9 mouse cellular contexts compared by ENCODE assay signal in the genomic region with DNA sequence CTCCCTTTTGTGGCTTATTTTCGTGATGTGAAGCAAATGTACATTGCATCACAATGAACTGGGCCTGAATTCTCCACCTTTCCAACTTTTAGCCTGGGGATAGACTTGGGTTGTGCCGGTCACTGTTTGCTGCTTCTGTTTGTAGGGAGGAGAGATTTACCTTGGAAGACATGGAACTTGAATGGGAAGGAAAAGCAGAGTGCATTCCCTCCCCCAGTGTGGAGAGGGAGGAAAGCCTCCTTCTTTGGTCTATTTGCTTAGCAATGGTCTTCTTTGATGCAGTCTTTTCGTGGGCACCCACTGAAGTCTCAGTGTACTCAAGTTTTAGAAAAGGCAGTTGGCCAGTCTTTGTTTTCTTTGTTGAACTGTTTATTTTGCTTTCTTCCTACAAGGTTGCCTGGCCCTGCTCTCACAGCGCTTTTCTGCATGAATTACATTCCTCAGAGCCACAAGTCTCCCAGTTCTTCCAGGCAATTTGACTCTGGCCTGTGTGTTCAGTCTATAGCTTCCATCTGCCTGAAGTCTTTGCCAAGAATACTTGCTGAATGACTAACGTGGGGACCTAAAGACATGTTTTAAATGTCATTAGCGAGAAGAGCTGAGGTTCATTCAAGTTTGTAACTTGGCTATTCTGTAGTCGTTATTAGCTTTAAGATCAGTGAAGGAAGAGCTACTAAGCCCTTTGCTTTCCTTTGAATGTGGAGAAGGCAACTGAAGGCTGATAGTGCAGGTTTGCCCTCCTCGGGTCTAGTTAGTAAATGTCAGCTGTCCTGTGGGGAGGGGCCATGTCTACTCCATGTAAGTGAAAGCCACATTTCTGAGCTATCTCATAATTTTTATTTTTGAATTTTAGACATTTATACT.
DNase-seq lines count a peak whose midpoint lies in the region; ATAC-seq and TF ChIP-seq lines count a peak whose summit lies in the region.
"Had no signal": no experiment of that assay in that cellular context is flagged by ENCODE, and none has a peak within 500 bp of the region (broad histone marks: within the 10 kb centered on the region; RNA-seq: fewer than 3 reads in every experiment).

No protein-coding gene starts in this region.

- ATAC-seq in stomach, embryonic 16.5 days (ENCODE audit: insufficient read depth, low FRiP score): 0 out of 2 replicates have a peak, but pooled peaks have one; percentile 50
- no peak for ATAC-seq in stomach, postnatal 0 days (ENCODE audit: low FRiP score, low TSS enrichment)
- peak; percentile 78 for ATAC-seq in embryonic facial prominence, embryonic 15.5 days (ENCODE audit: insufficient number of reproducible peaks, low FRiP score, low TSS enrichment, low read depth)
- ATAC-seq in limb, embryonic 15.5 days (ENCODE audit: insufficient number of reproducible peaks, low FRiP score, low TSS enrichment, low read depth): no peak
- ATAC-seq: inflammation-experienced regulatory T-cells, adult 6 months had no signal

- 30% methylated on average over 8 of the region's 8 CpGs for WGBS in stomach, embryonic 16.5 days
- WGBS in stomach, postnatal 0 days: 23% methylated on average over 8 of the region's 8 CpGs
- WGBS in embryonic facial prominence, embryonic 15.5 days: 21% methylated on average over 8 of the region's 8 CpGs
- WGBS in limb, embryonic 15.5 days: 29% methylated on average over 8 of the region's 8 CpGs

- peaks cover 3% of the 10 kb centered on the region; the same call in 1 of the 2 replicates for H3K4me1 ChIP-seq in stomach, embryonic 16.5 days (ENCODE audit: control insufficient read depth, insufficient read depth, low read length)
- H3K4me1 ChIP-seq in stomach, postnatal 0 days (replicated peaks; ENCODE audit: control insufficient read depth, insufficient read depth): no peaks in the 10 kb centered on the region
- H3K4me1 ChIP-seq in embryonic facial prominence, embryonic 15.5 days: peaks cover 39% of the 10 kb centered on the region
- peaks cover 33% of the 10 kb centered on the region for H3K4me1 ChIP-seq in limb, embryonic 15.5 days

- no peak for DNase-seq in stomach, postnatal 0 days (ENCODE audit: low spot score)
- DNase-seq in yolk sac, embryonic 10.5 days (ENCODE audit: low spot score): no peak
- DNase-seq in left cerebral cortex, postnatal 14 days (ENCODE audit: low spot score in 2 of 2): no peak
- no peak for DNase-seq in ovary, postnatal 36 days (ENCODE audit: low spot score)

- H3K9me3 ChIP-seq in stomach, embryonic 16.5 days (replicated peaks; ENCODE audit: control insufficient read depth, low read length): no peaks in the 10 kb centered on the region
- H3K9me3 ChIP-seq in stomach, postnatal 0 days (ENCODE audit: control insufficient read depth, low read length): no peaks in the 10 kb centered on the region
- no peaks in the 10 kb centered on the region for H3K9me3 ChIP-seq in embryonic facial prominence, embryonic 15.5 days (replicated peaks)
- H3K9me3 ChIP-seq in limb, embryonic 15.5 days: no peaks in the 10 kb centered on the region

- no peak for TF ChIP-seq CTCF in stomach, postnatal 0 days (IDR thresholded peaks at IDR 0.05; ENCODE audit: low read depth)

- intact Hi-C loops in left cerebral cortex, postnatal 14 days (cut with DNase I): no loop called here

- no peaks in the 10 kb centered on the region for H3K27me3 ChIP-seq in stomach, embryonic 16.5 days (ENCODE audit: control insufficient read depth, insufficient read depth, low read length)
- no peaks in the 10 kb centered on the region for H3K27me3 ChIP-seq in stomach, postnatal 0 days (ENCODE audit: control insufficient read depth, insufficient read depth, low read length)
- H3K27me3 ChIP-seq in embryonic facial prominence, embryonic 15.5 days: no peaks in the 10 kb centered on the region
- H3K27me3 ChIP-seq in limb, embryonic 15.5 days: no peaks in the 10 kb centered on the region

- no peak for TF ChIP-seq EP300 in stomach, postnatal 0 days (optimal IDR thresholded peaks at IDR 0.05)

- H3K4me2 ChIP-seq in stomach, embryonic 16.5 days (ENCODE audit: low read depth, low read length): no peak overlapping the region
- no peak overlapping the region for H3K4me2 ChIP-seq in stomach, postnatal 0 days (replicated peaks; ENCODE audit: low read depth)
- no peak overlapping the region for H3K4me2 ChIP-seq in embryonic facial prominence, embryonic 15.5 days (replicated peaks)
- H3K4me2 ChIP-seq in limb, embryonic 15.5 days: no peak overlapping the region

- no peak overlapping the region for H3K9ac ChIP-seq in stomach, embryonic 16.5 days (ENCODE audit: low read length)
- no peak overlapping the region for H3K9ac ChIP-seq in stomach, postnatal 0 days (ENCODE audit: low read length)
- no peak overlapping the region for H3K9ac ChIP-seq in embryonic facial prominence, embryonic 15.5 days
- H3K9ac ChIP-seq in limb, embryonic 15.5 days: no peak overlapping the region
- H3K9ac ChIP-seq: liver, embryonic 14.5 days had no signal

- no peak overlapping the region for H3K27ac ChIP-seq in stomach, embryonic 16.5 days (ENCODE audit: low read length)
- no peak overlapping the region for H3K27ac ChIP-seq in stomach, postnatal 0 days (replicated peaks)
- peak overlapping the region; percentile 48 for H3K27ac ChIP-seq in embryonic facial prominence, embryonic 15.5 days (replicated peaks)
- peak overlapping the region; percentile 71 for H3K27ac ChIP-seq in limb, embryonic 15.5 days
- H3K27ac ChIP-seq: liver, embryonic 14.5 days had no signal

- no peaks in the 10 kb centered on the region for H3K36me3 ChIP-seq in stomach, embryonic 16.5 days (ENCODE audit: control insufficient read depth, insufficient read depth, low read length)
- H3K36me3 ChIP-seq in stomach, postnatal 0 days (ENCODE audit: control insufficient read depth, insufficient read depth, low read length): no peaks in the 10 kb centered on the region
- no peaks in the 10 kb centered on the region for H3K36me3 ChIP-seq in embryonic facial prominence, embryonic 15.5 days
- no peaks in the 10 kb centered on the region for H3K36me3 ChIP-seq in limb, embryonic 15.5 days

- no peak overlapping the region for H3K4me3 ChIP-seq in stomach, embryonic 16.5 days (replicated peaks; ENCODE audit: low read length)
- no peak overlapping the region for H3K4me3 ChIP-seq in stomach, postnatal 0 days (ENCODE audit: low read depth, low read length)
- no peak overlapping the region for H3K4me3 ChIP-seq in embryonic facial prominence, embryonic 15.5 days (replicated peaks)
- no peak overlapping the region for H3K4me3 ChIP-seq in limb, embryonic 15.5 days

Comparison
In these comparisons a context has a peak if more than half of its experiments do, and no peak if none do; other contexts are left out.
1. ATAC-seq: peak in stomach, embryonic 16.5 days (single experiment) and embryonic facial prominence, embryonic 15.5 days (single experiment); none in stomach, postnatal 0 days (single experiment) and limb, embryonic 15.5 days (single experiment).
2. H3K27ac ChIP-seq: peak in embryonic facial prominence, embryonic 15.5 days (single experiment) and limb, embryonic 15.5 days (single experiment); none in stomach, embryonic 16.5 days (single experiment) and stomach, postnatal 0 days (single experiment).